Comparison of ENCODE assay signal across 8 mouse cellular contexts in the genomic region with DNA sequence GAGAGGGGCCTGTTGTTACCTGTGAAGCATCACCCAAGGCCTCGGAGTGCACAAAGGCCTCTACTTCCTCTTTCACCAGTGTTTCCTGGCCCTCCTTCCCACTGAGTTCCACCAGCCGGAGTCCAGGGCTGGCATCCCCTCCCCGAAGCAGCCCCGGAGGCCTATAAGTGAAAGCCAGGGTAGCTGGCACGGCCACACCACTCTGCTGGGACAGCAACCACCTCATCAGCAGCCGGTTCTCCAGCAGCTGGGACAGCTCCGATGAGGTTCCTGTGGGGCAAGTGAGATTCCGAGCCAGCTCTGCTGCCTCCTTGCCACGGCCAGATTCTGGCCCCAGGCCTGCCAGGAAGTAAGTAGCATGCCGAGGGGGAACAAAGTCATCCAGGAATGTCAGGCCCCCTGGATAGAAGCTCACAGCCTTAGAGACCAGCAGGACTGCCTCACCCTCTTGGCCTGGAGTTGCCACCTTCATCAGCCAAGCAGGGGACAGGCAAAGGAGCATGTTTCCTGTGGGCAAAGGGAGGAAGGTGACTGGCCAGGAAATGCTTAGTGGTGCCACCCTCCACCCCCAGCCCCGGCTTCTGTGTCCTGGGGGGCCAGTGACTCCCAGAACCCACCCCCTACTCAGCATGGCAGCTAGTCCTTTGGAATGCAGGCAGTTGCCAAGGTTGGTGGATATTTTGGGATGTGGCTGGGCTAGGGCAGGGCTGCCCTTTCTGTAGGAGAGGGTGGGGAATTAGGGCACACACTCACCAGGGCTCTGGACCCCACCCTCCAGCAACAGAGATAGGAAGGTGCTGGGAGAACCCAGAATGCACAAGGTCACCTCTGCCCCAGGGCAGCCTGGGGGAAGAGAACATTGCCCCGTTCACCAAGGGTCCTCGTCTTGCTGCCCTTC. TPM values are rescaled to one million over a fixed set of nuclear protein-coding genes. Genes with fewer than 3 reads are reported as not detected.
DNase-seq lines count a peak whose midpoint lies in the region; ATAC-seq lines count a peak whose summit lies in the region.

No protein-coding gene starts in this region.

- 0 out of 2 replicates have a peak overlapping the region, but pooled peaks have one; percentile 9 for H3K4me3 ChIP-seq in midbrain, embryonic 10.5 days
- H3K4me3 ChIP-seq in midbrain, embryonic 15.5 days = no peak overlapping the region
- H3K4me3 ChIP-seq in heart, embryonic 13.5 days = no peak overlapping the region

- no peaks in the 10 kb centered on the region for H3K36me3 ChIP-seq in midbrain, embryonic 10.5 days
- no peaks in the 10 kb centered on the region for H3K36me3 ChIP-seq in midbrain, embryonic 15.5 days (replicated peaks)
- no peaks in the 10 kb centered on the region for H3K36me3 ChIP-seq in heart, embryonic 13.5 days

- H3K27me3 ChIP-seq in midbrain, embryonic 10.5 days (ENCODE audit: low read depth, poor library complexity, severe bottlenecking) = peaks cover 23% of the 10 kb centered on the region
- no peaks in the 10 kb centered on the region for H3K27me3 ChIP-seq in midbrain, embryonic 15.5 days (replicated peaks)
- H3K27me3 ChIP-seq in heart, embryonic 13.5 days (replicated peaks) = 0 out of 2 replicates have a peak, but pooled peaks cover 3% of the 10 kb centered on the region

- peaks cover 35% of the 10 kb centered on the region for H3K4me1 ChIP-seq in midbrain, embryonic 10.5 days
- H3K4me1 ChIP-seq in midbrain, embryonic 15.5 days = peaks cover 17% of the 10 kb centered on the region
- peaks cover 56% of the 10 kb centered on the region for H3K4me1 ChIP-seq in heart, embryonic 13.5 days

- no peak overlapping the region for H3K9ac ChIP-seq in midbrain, embryonic 15.5 days
- H3K9ac ChIP-seq in heart, embryonic 13.5 days = peak overlapping the region; percentile 51

- WGBS in midbrain, embryonic 10.5 days = 74% methylated on average over 13 of the region's 13 CpGs
- 77% methylated on average over 13 of the region's 13 CpGs for WGBS in midbrain, embryonic 15.5 days
- 47% methylated on average over 13 of the region's 13 CpGs for WGBS in heart, embryonic 13.5 days

- peak; percentile 43 for DNase-seq in cerebellum, adult 9-10 months
- no peak for DNase-seq in midbrain, embryonic 10.5 days (ENCODE audit: low spot score)
- no peak for DNase-seq in ovary, postnatal 14 days (ENCODE audit: low spot score)

- ATAC-seq in cerebellum, adult (ENCODE audit: insufficient number of reproducible peaks, low FRiP score, low TSS enrichment) = no peak
- ATAC-seq in midbrain, embryonic 15.5 days (replicated peaks) = no peak
- ATAC-seq in heart, embryonic 13.5 days (ENCODE audit: extremely low read depth, insufficient number of reproducible peaks, low FRiP score, low TSS enrichment) = no peak
- peak; percentile 27 for ATAC-seq in neutrophil, adult 5-6 weeks (ENCODE audit: extremely low read depth, insufficient number of reproducible peaks, low FRiP score, poor library complexity, severe bottlenecking)
- ATAC-seq in frontal cortex, adult (ENCODE audit: low TSS enrichment) = no peak

- no peak overlapping the region for H3K27ac ChIP-seq in midbrain, embryonic 10.5 days (replicated peaks)
- H3K27ac ChIP-seq in midbrain, embryonic 15.5 days = no peak overlapping the region
- H3K27ac ChIP-seq in heart, embryonic 13.5 days (replicated peaks) = peak overlapping the region; percentile 64

- H3K9me3 ChIP-seq in midbrain, embryonic 10.5 days (replicated peaks) = no peaks in the 10 kb centered on the region
- no peaks in the 10 kb centered on the region for H3K9me3 ChIP-seq in midbrain, embryonic 15.5 days
- H3K9me3 ChIP-seq in heart, embryonic 13.5 days = no peaks in the 10 kb centered on the region

- H3K4me2 ChIP-seq in midbrain, embryonic 15.5 days = no peak overlapping the region
- 0 out of 2 replicates have a peak overlapping the region, but pooled peaks have one; percentile 0 for H3K4me2 ChIP-seq in heart, embryonic 13.5 days

RNA-seq across cellular contexts. Expression of a gene that starts 3.6 kb away (rescaled TPM):
- 2.8 and 4.1 TPM in 2 replicates for polyA plus RNA-seq in midbrain, embryonic 10.5 days (2016; fragmentation: Nextera tagmentation; extraction: Ambion mirVana)
- polyA plus RNA-seq in midbrain, embryonic 15.5 days (2015; fragmentation: Nextera tagmentation; extraction: Ambion mirVana) = 5.9 and 6.9 TPM in 2 replicates
- 4.4 and 5.0 TPM in 2 replicates for polyA plus RNA-seq in heart, embryonic 13.5 days (2015; fragmentation: Nextera tagmentation; extraction: Ambion mirVana)
- total RNA-seq in neutrophil, adult 5-6 weeks (2017) = 95.9 and 99.3 TPM in 2 replicates

RNA-seq across cellular contexts. Expression of a gene that starts 8.5 kb away (rescaled TPM):
- 58.8 and 71.4 TPM in 2 replicates for polyA plus RNA-seq in midbrain, embryonic 10.5 days (2016; fragmentation: Nextera tagmentation; extraction: Ambion mirVana)
- 60.1 and 60.7 TPM in 2 replicates for polyA plus RNA-seq in midbrain, embryonic 15.5 days (2015; fragmentation: Nextera tagmentation; extraction: Ambion mirVana)
- polyA plus RNA-seq in heart, embryonic 13.5 days (2015; fragmentation: Nextera tagmentation; extraction: Ambion mirVana) = 46.0 and 47.1 TPM in 2 replicates
- 34.0 and 45.2 TPM in 2 replicates for total RNA-seq in neutrophil, adult 5-6 weeks (2017)

RNA-seq across cellular contexts. Expression of a gene that starts 18.2 kb away (rescaled TPM):
- 0.67 TPM in 1 of 2 replicates, not detected in the other for polyA plus RNA-seq in midbrain, embryonic 10.5 days (2016; fragmentation: Nextera tagmentation; extraction: Ambion mirVana)
- polyA plus RNA-seq in midbrain, embryonic 15.5 days (2015; fragmentation: Nextera tagmentation; extraction: Ambion mirVana) = 0.26 and 0.96 TPM in 2 replicates
- polyA plus RNA-seq in heart, embryonic 13.5 days (2015; fragmentation: Nextera tagmentation; extraction: Ambion mirVana) = 1.2 and 1.4 TPM in 2 replicates
- total RNA-seq in neutrophil, adult 5-6 weeks (2017) = 227 and 252 TPM in 2 replicates

RNA-seq across cellular contexts. Expression of a gene that starts 19.4 kb away (rescaled TPM):
- polyA plus RNA-seq in midbrain, embryonic 10.5 days (2016; fragmentation: Nextera tagmentation; extraction: Ambion mirVana) = 0.85 and 1.2 TPM in 2 replicates
- polyA plus RNA-seq in midbrain, embryonic 15.5 days (2015; fragmentation: Nextera tagmentation; extraction: Ambion mirVana) = 0.38 and 0.93 TPM in 2 replicates
- polyA plus RNA-seq in heart, embryonic 13.5 days (2015; fragmentation: Nextera tagmentation; extraction: Ambion mirVana) = 2.0 and 2.7 TPM in 2 replicates
- 231 and 269 TPM in 2 replicates for total RNA-seq in neutrophil, adult 5-6 weeks (2017)

RNA-seq across cellular contexts. Expression of a gene that starts 20.2 kb away (rescaled TPM):
- polyA plus RNA-seq in midbrain, embryonic 10.5 days (2016; fragmentation: Nextera tagmentation; extraction: Ambion mirVana) = 1,003 and 1,059 TPM in 2 replicates
- polyA plus RNA-seq in midbrain, embryonic 15.5 days (2015; fragmentation: Nextera tagmentation; extraction: Ambion mirVana) = 537 and 571 TPM in 2 replicates
- 642 and 729 TPM in 2 replicates for polyA plus RNA-seq in heart, embryonic 13.5 days (2015; fragmentation: Nextera tagmentation; extraction: Ambion mirVana)
- 535 and 541 TPM in 2 replicates for total RNA-seq in neutrophil, adult 5-6 weeks (2017)
